Mouse (Mus musculus) liver, adult (tissue): Measurements from ENCODE around the gene Fgfr3.

Experiments used
- GATA4 ChIP-seq: IDR thresholded peaks from 2 replicates; pipeline ENCODE4 v1.6.1; 2014; ENCODE audit warnings: mild to moderate bottlenecking, low read length; ENCODE audit not compliant: insufficient replicate concordance

Gene Fgfr3

DNA sequence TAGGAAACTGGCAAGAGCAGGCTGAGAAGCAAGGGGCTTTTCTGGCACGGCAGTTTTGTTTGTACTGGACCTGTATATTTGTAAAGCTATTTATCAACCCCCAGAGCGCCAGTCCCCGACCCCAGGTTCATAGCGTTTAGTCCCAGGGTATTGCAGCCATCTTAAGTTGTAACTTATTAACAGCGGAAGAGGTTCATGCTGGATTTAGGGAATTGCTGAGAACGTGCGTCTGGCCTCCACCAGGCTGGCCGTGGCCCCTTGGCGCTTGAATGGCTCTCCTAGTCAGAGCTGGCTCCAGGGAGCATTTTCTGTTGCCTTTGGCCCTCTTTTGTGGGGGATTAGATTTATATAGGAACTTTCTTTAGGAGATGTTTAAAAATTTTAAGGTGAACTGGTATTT, 14.8 kb downstream of the Fgfr3 start:
- TF ChIP-seq GATA4, result no peak

DNA sequence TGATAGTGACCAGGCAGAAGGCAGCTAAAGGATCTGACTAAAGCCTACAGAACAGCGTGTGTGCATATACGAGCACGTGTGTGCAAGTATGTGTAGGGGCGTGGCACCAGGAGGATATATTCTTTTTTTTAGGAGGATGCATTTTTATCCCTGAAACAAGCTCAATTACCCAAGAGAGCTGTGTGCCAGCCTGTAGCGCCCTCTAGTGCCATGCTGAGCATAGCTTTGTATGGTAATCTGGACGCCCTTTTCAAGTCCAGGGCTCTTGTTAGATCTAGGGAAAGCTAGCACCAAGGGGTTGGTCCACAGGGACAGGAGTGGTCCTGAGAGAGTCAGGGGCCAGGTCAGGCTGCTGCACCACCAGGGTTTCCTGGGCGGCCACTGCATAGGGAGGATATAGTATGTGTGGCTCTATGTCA, 16.4 kb downstream of the Fgfr3 start:
- TF ChIP-seq GATA4, result no peak

DNA sequence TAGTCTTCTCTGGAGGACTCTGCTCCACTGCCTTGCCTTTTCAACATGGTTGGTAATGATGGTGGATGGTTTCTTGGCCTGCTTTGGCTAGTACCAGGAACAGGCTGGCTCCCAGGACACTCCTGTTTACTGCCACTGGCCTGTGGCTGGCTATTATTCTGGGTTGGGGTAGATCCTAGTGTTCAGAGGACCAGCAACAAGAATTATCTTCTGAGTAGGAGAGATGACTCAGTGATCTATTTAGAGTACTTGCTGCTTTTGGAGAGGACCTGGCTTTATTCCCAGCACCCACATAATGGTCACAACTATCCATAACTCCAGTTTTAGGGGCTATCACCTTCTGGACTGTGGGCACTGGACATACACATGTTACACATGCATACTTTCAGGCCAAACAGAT, 16.9 kb downstream of the Fgfr3 start:
- no peak for TF ChIP-seq GATA4

DNA sequence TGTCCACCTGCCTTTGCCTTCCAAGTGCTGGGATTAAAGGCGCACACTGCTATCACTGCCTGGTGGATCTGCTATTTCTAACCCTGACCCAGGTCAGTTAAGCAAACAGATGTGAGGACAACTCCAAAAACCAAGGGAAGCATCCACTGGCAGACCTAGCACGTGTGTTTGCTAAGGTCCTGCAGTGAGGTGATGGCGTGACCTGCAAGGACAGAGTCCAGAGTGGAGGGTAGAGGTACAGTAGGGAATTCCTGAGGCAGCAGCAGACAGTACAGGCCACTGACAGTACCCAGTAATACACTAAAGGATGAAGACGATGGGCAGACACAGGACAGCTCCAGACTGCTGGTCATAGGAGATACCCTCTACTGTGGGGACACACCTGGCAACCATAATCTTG, 19.1 kb downstream of the Fgfr3 start:
- TF ChIP-seq GATA4, result no peak

DNA sequence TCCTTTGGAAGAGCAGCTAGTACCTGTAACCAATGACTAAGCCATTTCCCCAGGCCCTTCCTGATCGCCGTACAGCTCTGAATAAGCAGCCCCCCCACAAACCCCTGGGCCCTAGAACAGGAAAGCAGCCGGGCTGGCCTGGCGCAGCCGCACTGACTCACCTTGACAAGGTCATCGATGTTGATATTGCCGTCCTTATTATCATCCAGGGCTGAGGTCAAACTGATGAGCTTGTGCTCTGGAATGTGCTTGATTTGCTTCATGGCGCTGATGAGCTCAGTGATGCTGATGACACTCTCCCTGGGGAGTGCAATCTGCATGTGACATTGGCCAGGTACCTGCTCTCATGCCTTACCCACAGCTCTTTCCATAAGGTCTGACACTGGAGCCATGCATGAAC, 22.0 kb downstream of the Fgfr3 start:
- TF ChIP-seq GATA4, result no peak

DNA sequence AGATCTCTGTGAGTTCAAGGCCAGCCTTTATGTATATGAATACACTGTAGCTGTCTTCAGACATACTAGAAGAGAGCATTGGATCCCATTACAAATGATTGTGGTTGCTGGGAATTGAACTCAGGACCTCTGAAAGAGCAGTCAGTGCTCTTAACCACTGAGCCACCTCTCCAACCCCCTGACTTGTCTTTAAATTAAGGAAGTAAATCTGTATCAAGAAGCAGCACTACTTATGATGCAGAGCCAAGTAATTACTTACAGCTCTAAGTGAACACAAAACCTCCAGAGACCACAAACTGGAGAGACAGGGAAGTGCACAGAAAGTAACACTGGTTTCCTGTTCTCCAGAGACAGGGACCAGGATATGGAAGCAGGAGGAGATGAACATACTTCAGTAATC, 55.7 kb downstream of the Fgfr3 start:
- TF ChIP-seq GATA4, result no peak

DNA sequence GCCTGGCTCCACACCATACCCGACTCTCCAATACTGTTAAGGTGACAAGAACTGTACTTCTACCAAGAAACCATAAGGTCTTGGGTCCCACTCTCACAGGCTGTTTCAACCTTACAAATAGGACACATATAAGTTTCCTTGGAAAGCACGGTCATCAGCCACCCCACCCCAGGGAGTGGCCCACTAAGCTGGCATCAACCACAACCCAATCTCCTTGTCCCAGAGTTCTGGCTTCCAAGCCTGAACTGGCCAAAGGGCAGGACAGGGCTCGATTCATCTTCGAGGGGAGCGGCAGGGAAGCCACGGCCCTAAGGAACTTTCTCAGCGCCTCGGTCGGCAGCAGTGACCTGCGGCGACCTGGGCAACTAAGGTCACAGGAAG, 60.5 kb downstream of the Fgfr3 start:
- no peak for TF ChIP-seq GATA4

DNA sequence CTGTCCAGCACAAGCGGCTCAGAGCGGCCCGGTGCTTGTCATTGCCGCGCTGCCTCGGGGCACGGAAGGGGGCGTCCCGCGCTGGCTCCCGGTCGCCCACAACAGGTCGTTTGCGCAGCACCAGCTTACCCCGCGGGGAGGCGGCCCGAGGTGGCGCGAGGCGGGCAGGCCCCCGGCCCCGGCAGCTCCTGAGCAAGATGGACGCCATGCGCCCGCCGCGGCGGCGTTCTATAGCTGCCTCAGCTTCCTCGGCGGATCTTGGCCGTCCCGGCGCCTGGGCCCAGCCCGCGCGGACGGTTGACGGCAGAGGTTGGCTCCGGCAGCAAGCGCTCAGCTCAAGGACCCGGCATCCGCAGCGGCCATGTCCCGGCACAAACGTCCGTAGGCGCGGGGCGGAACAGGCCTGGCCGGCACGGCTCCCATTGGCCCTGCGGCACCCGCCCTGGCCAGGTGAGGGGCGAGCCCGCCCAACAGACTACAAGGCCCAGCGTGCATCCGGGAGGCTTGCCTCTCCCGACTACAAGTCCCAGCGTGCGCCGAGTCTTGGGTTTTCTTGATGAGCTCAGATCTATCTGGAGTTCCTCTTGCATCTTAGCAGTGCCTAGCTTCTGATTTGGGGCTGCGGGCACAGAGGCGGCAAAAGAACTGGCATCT, 61.0 kb downstream of the Fgfr3 start, which contains the start of gene Letm1:
TSS of gene Letm1 (minus strand) at position 473 of the 654 bp plus-strand sequence.
- TF ChIP-seq GATA4, result no peak; the same call in 1 of the 2 replicates

DNA sequence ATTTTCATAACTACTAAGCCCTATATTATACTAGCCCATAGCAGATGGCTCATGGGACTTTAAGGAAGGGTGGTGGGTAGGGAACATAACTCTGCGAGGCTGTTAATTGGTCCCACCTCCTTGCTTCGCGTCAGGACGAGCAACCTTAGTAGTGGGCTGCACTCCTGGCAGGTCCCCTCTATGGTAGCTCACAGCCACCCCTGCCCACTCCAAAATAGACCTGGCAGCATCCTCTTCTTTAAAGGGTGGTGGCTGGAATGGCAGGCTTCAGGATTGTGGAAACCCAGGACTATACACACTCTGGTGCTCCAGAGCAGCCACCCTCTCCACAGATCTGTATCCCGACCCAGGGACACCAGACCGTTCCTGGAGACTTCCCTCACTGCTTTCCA, 61.5 kb downstream of the Fgfr3 start:
- TF ChIP-seq GATA4, result no peak
